Mouse (Mus musculus) CH12.LX (cell line): ENCODE measurements at regions not wholly inside any gene's neighbourhood (a gene's known extent, or its start where the extent isn't known, plus 50 kb on each side); places are given as distances from the start of the nearest gene placed in this dataset.

Experiments used
- DNase-seq: peaks from one replicate; pipeline ENCODE4 v3.0.0-alpha.2; 2013; ENCODE audit errors: extremely low read depth
- H3K27ac ChIP-seq: 2 replicates; pipeline ENCODE4 v1.5.1; 2012; ENCODE audit warnings: low read depth, mild to moderate bottlenecking, control low read depth, moderate library complexity; ENCODE audit not compliant: insufficient read depth
- H3K27me3 ChIP-seq: replicated peaks from 2 replicates; pipeline ENCODE3; 2012; ENCODE audit warnings: inconsistent platforms
- H3K36me3 ChIP-seq, 2 experiments: replicated peaks in 1 of 2; 2 replicates each; pipeline versions ENCODE3 to v1.6.1; 2012; ENCODE audit warnings: inconsistent platforms in 1 of 2, low read length in 1 of 2, mild to moderate bottlenecking in 1 of 2, mixed read lengths in 1 of 2, moderate library complexity in 1 of 2; ENCODE audit not compliant: control insufficient read depth in 1 of 2, insufficient read depth in 1 of 2
- H3K4me1 ChIP-seq, 2 experiments: 2 replicates each; pipeline ENCODE4 v1.6.1; 2012; ENCODE audit warnings: inconsistent platforms in 1 of 2, moderate library complexity in 1 of 2; ENCODE audit not compliant: insufficient read depth in 2 of 2, control insufficient read depth in 1 of 2
- H3K4me2 ChIP-seq: 2 replicates; pipeline ENCODE4 v1.6.1; 2012; ENCODE audit warnings: low read depth, mild to moderate bottlenecking, control low read depth; ENCODE audit not compliant: poor library complexity, insufficient read depth, severe bottlenecking
- H3K4me3 ChIP-seq, 3 experiments: fragments of 150-350 bp in 1 of 3; sonication (generic) in 1 of 3; replicated peaks in 1 of 3; 2 replicates each; pipeline versions ENCODE3 to v1.5.1; 2011 to 2012; ENCODE audit warnings: low read depth in 2 of 3, low read length in 2 of 3, mild to moderate bottlenecking in 2 of 3, moderate library complexity in 2 of 3, control low read depth in 1 of 3, improper control_type of control experiment in 1 of 3, inconsistent platforms in 1 of 3, mixed read lengths in 1 of 3; ENCODE audit not compliant: poor library complexity in 1 of 3
- H3K79me2 ChIP-seq: replicated peaks from 2 replicates; pipeline ENCODE4 v1.6.1; 2012; ENCODE audit warnings: mild to moderate bottlenecking, moderate library complexity; ENCODE audit not compliant: control insufficient read depth, poor library complexity, insufficient read depth, severe bottlenecking; ENCODE audit errors: extremely low read depth
- H3K9ac ChIP-seq: 2 replicates; pipeline ENCODE4 v1.6.1; 2012; ENCODE audit warnings: low read depth, mild to moderate bottlenecking, control low read depth, moderate library complexity; ENCODE audit not compliant: insufficient read depth
- H3K9me3 ChIP-seq: replicated peaks from 2 replicates; pipeline ENCODE3; 2012; ENCODE audit warnings: low read length, inconsistent platforms, mixed read lengths
- CHD1 ChIP-seq: IDR thresholded peaks from 2 replicates; pipeline ENCODE4 v1.6.1; 2012; ENCODE audit warnings: low read depth, low read length, improper control_type of control experiment, inconsistent platforms
- CTCF ChIP-seq, 2 experiments: IDR thresholded peaks in 1 of 2; conservative IDR thresholded peaks in 1 of 2; 2 replicates each; pipeline ENCODE4 v1.5.1; 2011 to 2012; ENCODE audit warnings: low read depth in 2 of 2, low read length in 2 of 2, improper control_type of control experiment in 1 of 2, inconsistent platforms in 1 of 2, mild to moderate bottlenecking in 1 of 2, moderate library complexity in 1 of 2
- ELF1 ChIP-seq: IDR thresholded peaks from 2 replicates; pipeline ENCODE4 v1.6.1; 2014; ENCODE audit warnings: low read depth, mild to moderate bottlenecking, inconsistent platforms, low read length, improper control_type of control experiment
- ETS1 ChIP-seq: conservative IDR thresholded peaks from 2 replicates; pipeline ENCODE4 v1.6.1; 2012; ENCODE audit warnings: low read depth, mild to moderate bottlenecking, inconsistent platforms, low read length, improper control_type of control experiment, moderate library complexity
- IRF4 ChIP-seq: IDR thresholded peaks from 2 replicates; pipeline ENCODE4 v1.6.1; 2014; ENCODE audit warnings: low read depth, mild to moderate bottlenecking, inconsistent platforms, low read length, improper control_type of control experiment
- JUN ChIP-seq: IDR thresholded peaks from 2 replicates; pipeline ENCODE4 v1.6.1; 2011; ENCODE audit warnings: low read depth, mild to moderate bottlenecking, low read length, improper control_type of control experiment, moderate library complexity; ENCODE audit not compliant: insufficient read depth
- JUND ChIP-seq: conservative IDR thresholded peaks from 2 replicates; pipeline ENCODE4 v1.6.1; 2011; ENCODE audit warnings: low read depth, low read length, improper control_type of control experiment
- MAFK ChIP-seq: IDR thresholded peaks from 2 replicates; pipeline ENCODE4 v1.6.1; 2011; ENCODE audit warnings: low read length, improper control_type of control experiment; ENCODE audit not compliant: insufficient replicate concordance
- MAX ChIP-seq: IDR thresholded peaks from 2 replicates; pipeline ENCODE4 v1.6.1; 2011; ENCODE audit warnings: low read length, improper control_type of control experiment
- MAZ ChIP-seq: IDR thresholded peaks from 2 replicates; pipeline ENCODE4 v1.6.1; 2012; ENCODE audit warnings: low read depth, mild to moderate bottlenecking, inconsistent platforms, low read length, improper control_type of control experiment, moderate library complexity
- MEF2A ChIP-seq: IDR thresholded peaks from 2 replicates; pipeline ENCODE4 v1.6.1; 2014; ENCODE audit warnings: low read depth, mild to moderate bottlenecking, inconsistent platforms, low read length, improper control_type of control experiment, borderline replicate concordance
- MYC ChIP-seq: IDR thresholded peaks from 2 replicates; pipeline ENCODE4 v1.6.1; 2011; ENCODE audit warnings: low read depth, mild to moderate bottlenecking, improper control_type of control experiment, low read length
- NELFE ChIP-seq: IDR thresholded peaks from 2 replicates; pipeline ENCODE4 v1.6.1; 2011; ENCODE audit warnings: low read depth, low read length, improper control_type of control experiment
- NRF1 ChIP-seq: IDR thresholded peaks from 2 replicates; pipeline ENCODE4 v1.6.1; 2014; ENCODE audit warnings: low read depth, mild to moderate bottlenecking, inconsistent platforms, low read length, improper control_type of control experiment, moderate library complexity
- POLR2A ChIP-seq: IDR thresholded peaks from 2 replicates; pipeline ENCODE4 v1.6.1; 2011; ENCODE audit warnings: low read depth, mild to moderate bottlenecking, improper control_type of control experiment, low read length
- POLR2AphosphoS2 ChIP-seq: IDR thresholded peaks from 2 replicates; pipeline ENCODE4 v1.6.1; 2011; ENCODE audit warnings: low read depth, low read length, improper control_type of control experiment
- SMC3 ChIP-seq: IDR thresholded peaks from 2 replicates; pipeline ENCODE4 v1.6.1; 2011; ENCODE audit warnings: low read depth, low read length, improper control_type of control experiment
- TBP ChIP-seq: conservative IDR thresholded peaks from 2 replicates; pipeline ENCODE4 v1.6.1; 2011; ENCODE audit warnings: low read depth, low read length, improper control_type of control experiment
- TCF12 ChIP-seq: IDR thresholded peaks from 2 replicates; pipeline ENCODE4 v1.6.1; 2014; ENCODE audit warnings: low read depth, mild to moderate bottlenecking, inconsistent platforms, low read length, improper control_type of control experiment
- UBTF ChIP-seq: IDR thresholded peaks from 2 replicates; pipeline ENCODE4 v1.6.1; 2012; ENCODE audit warnings: low read depth, mild to moderate bottlenecking, inconsistent platforms, low read length, improper control_type of control experiment, moderate library complexity
- USF1 ChIP-seq: IDR thresholded peaks from 2 replicates; pipeline ENCODE4 v1.6.1; 2014; ENCODE audit warnings: low read depth, mild to moderate bottlenecking, inconsistent platforms, low read length, improper control_type of control experiment
- USF2 ChIP-seq: conservative IDR thresholded peaks from 2 replicates; pipeline ENCODE4 v1.6.1; 2011; ENCODE audit warnings: low read depth, low read length, improper control_type of control experiment
- ZC3H11A ChIP-seq: IDR thresholded peaks from 2 replicates; pipeline ENCODE4 v1.6.1; 2012; ENCODE audit warnings: low read depth, mild to moderate bottlenecking, inconsistent platforms, low read length, improper control_type of control experiment
- ZMIZ1 ChIP-seq: IDR thresholded peaks from 2 replicates; pipeline ENCODE4 v1.6.1; 2012; ENCODE audit warnings: low read depth, mild to moderate bottlenecking, inconsistent platforms, low read length, improper control_type of control experiment
- ZNF384 ChIP-seq: IDR thresholded peaks from 2 replicates; pipeline ENCODE4 v1.6.1; 2012; ENCODE audit warnings: low read depth, low read length, improper control_type of control experiment, inconsistent platforms
- dilution Hi-C: fragments of 300-500 bp; cut with MboI; formaldehyde crosslinking; loops from 2 replicates; pipeline ENCODE4 v1.14.3; 2020; ENCODE audit warnings: low sequenced_read_pairs; ENCODE audit not compliant: extremely low pct_unique_long_range_greater_than_20kb, extremely low pct_ligation_motif_present
- in situ Hi-C: fragments of 300-500 bp; cut with MboI; formaldehyde crosslinking; loops from 3 replicates; pipeline ENCODE4 v1.14.3; 2019; ENCODE audit warnings: low sequenced_read_pairs, low pct_ligation_motif_present, low pct_unique_long_range_greater_than_20kb, mixed read lengths

- Histone ChIP-seq H3K79me2 (no peaks in the 10 kb centered on the region), H3K4me1 (no peaks in the 10 kb centered on the region), H3K27ac (no peak overlapping the region), H3K9me3 (no peaks in the 10 kb centered on the region), H3K9ac (no peak overlapping the region), H3K4me2 (no peak overlapping the region), H3K27me3 (peaks cover 18% of the 10 kb centered on the region), H3K4me3 (no peak overlapping the region), H3K36me3 (no peaks in the 10 kb centered on the region)
- no peak for DNase-seq
- no peak for TF ChIP-seq NELFE
- TF ChIP-seq MYC: no peak
- no peak for TF ChIP-seq USF2
- no peak for TF ChIP-seq UBTF
- no peak for TF ChIP-seq JUN
- TF ChIP-seq TBP: no peak
- TF ChIP-seq CHD1: no peak
- no peak for TF ChIP-seq ZNF384
- no peak for TF ChIP-seq MEF2A
- no peak for TF ChIP-seq NRF1
- no peak for TF ChIP-seq ZMIZ1
- in situ Hi-C loops: no loop called here
- dilution Hi-C loops: no loop called here
Measured at GRCm38 (mm10) chr8:4839087-4839486, 59.7 kb upstream of the Shcbp1 start.

DNA sequence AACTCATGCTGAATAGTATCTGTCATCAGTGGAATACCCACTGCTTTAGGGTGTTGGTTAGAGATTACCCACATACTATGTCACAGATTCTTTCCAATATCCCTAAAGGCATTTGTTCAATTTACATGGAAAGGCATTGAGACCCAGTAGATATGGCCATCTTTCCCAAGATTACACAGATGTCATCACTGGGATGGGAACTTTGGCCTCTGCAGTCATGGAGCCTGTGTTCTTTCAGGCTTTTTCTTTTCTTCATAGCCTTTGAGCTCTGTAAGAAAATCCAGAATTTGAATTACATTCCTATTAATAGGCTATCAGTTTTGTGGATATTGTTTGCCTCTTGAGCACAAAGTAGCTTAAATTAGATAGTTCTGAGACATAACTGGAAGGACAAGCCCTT, 59.2 kb upstream of the Shcbp1 start:
- Histone ChIP-seq H3K27ac (no peak overlapping the region), H3K4me2 (no peak overlapping the region), H3K27me3 (peaks cover 18% of the 10 kb centered on the region)

More for the DNA sequence above, 59.2 kb upstream of the Shcbp1 start:
- H3K9me3 ChIP-seq: no peaks in the 10 kb centered on the region
- in situ Hi-C loops (no loop called here), dilution Hi-C loops (no loop called here)
- DNase-seq: no peak
- no peak for TF ChIP-seq CHD1
- no peak for TF ChIP-seq NRF1
- TF ChIP-seq JUND: no peak
- TF ChIP-seq SMC3: no peak
- TF ChIP-seq TCF12: no peak
- TF ChIP-seq POLR2AphosphoS2: no peak
- no peak for TF ChIP-seq POLR2A
- no peak for TF ChIP-seq IRF4
- TF ChIP-seq ETS1: no peak
- no peak for TF ChIP-seq TBP
- TF ChIP-seq ZMIZ1: no peak
- no peak for TF ChIP-seq MAX
- no peak for TF ChIP-seq ELF1
- TF ChIP-seq MAFK: no peak
- TF ChIP-seq MAZ: no peak
- no peak for TF ChIP-seq ZC3H11A
- no peak for TF ChIP-seq CTCF (conservative IDR thresholded peaks at IDR 0.05 in 1 of 2, IDR thresholded peaks at IDR 0.05 in 1 of 2; ENCODE audit: low read depth in 2 of 2, low read length in 2 of 2)
- TF ChIP-seq USF1: no peak
- H3K4me1 ChIP-seq: no peaks in the 10 kb centered on the region
- H3K79me2 ChIP-seq: no peaks in the 10 kb centered on the region
- H3K36me3 ChIP-seq: no peaks in the 10 kb centered on the region
- no peak overlapping the region for H3K4me3 ChIP-seq
- no peak overlapping the region for H3K9ac ChIP-seq
